Mouse (Mus musculus) testis, adult 2 months (tissue): ENCODE results near the gene Wbp11. TPM values are rescaled to one million over a fixed set of nuclear protein-coding genes. Genes with fewer than 3 reads are reported as not detected.
A peak's percentile ranks its signal among the peaks of the same experiment; 100 is the strongest.

Experiments used
- H3K27ac ChIP-seq: fragments of 200-500 bp; 2 replicates; pipeline ENCODE4 v1.5.1; 2012; ENCODE audit warnings: low read depth, low read length; ENCODE audit not compliant: control insufficient read depth, insufficient read depth
- H3K27me3 ChIP-seq: fragments of 200-500 bp; 2 replicates; pipeline ENCODE4 v1.6.1; 2012; ENCODE audit warnings: mild to moderate bottlenecking, low read length, moderate library complexity; ENCODE audit not compliant: control insufficient read depth, insufficient read depth
- H3K36me3 ChIP-seq: fragments of 200-500 bp; 2 replicates; pipeline ENCODE4 v1.6.1; 2012; ENCODE audit warnings: mild to moderate bottlenecking, low read length; ENCODE audit not compliant: control insufficient read depth, insufficient read depth
- H3K4me1 ChIP-seq: fragments of 200-500 bp; 2 replicates; pipeline ENCODE4 v1.6.1; 2012; ENCODE audit warnings: low read length; ENCODE audit not compliant: control insufficient read depth, insufficient read depth
- H3K4me3 ChIP-seq: fragments of 200-500 bp; 2 replicates; pipeline ENCODE4 v1.5.1; 2012; ENCODE audit warnings: low read depth, mild to moderate bottlenecking, low read length, moderate library complexity, mixed read lengths; ENCODE audit not compliant: control insufficient read depth
- CTCF ChIP-seq: fragments of 200-500 bp; IDR thresholded peaks from 2 replicates; pipeline ENCODE4 v1.5.1; 2012; ENCODE audit warnings: low read depth, mild to moderate bottlenecking, inconsistent platforms, low read length, moderate library complexity; ENCODE audit not compliant: control insufficient read depth, insufficient read depth, insufficient replicate concordance
- POLR2A ChIP-seq: fragments of 200-500 bp; IDR thresholded peaks from 2 replicates; pipeline ENCODE4 v1.6.1; 2012; ENCODE audit warnings: low read depth, mild to moderate bottlenecking, inconsistent platforms, low read length, moderate library complexity; ENCODE audit not compliant: control insufficient read depth
- polyA plus RNA-seq: library from polyadenylated mRNA; depleted of rRNA; stranded (reverse); fragments of >200 nt; gene quantifications from 2 replicates; pipeline ENCODE4 v1.2.3, GENCODE M21; 2012

The Wbp11 gene
- polyA plus RNA-seq, 1 experiment = 252 TPM

DNA sequence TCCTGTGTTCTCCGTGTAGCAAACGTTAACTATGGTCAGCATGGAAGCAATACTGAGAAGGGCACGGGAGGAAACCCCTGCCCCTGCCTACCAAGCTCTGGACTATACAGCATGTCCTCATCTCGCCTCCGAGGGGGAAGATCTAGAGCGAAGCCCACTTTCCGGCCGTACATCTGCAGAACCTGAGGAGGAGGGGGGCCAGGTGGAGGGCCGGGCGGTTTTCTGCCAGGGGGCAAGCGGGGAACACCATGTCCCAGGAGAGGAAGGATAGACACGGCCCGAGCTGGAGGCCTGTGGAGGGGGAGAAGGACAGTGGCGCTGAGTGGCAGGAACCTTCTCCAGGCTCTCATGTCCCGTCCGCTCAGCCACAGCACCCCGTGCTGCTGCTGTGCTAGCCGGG lies 6.9 kb downstream of the Wbp11 start:
- Histone ChIP-seq H3K27me3 (no peaks in the 10 kb centered on the region), H3K27ac (no peak overlapping the region), H3K4me3 (no peak overlapping the region), H3K36me3 (peaks cover 11% of the 10 kb centered on the region), H3K4me1 (no peaks in the 10 kb centered on the region; the same call in 1 of the 2 replicates)
- TF ChIP-seq CTCF (no peak), POLR2A (no peak)

DNA sequence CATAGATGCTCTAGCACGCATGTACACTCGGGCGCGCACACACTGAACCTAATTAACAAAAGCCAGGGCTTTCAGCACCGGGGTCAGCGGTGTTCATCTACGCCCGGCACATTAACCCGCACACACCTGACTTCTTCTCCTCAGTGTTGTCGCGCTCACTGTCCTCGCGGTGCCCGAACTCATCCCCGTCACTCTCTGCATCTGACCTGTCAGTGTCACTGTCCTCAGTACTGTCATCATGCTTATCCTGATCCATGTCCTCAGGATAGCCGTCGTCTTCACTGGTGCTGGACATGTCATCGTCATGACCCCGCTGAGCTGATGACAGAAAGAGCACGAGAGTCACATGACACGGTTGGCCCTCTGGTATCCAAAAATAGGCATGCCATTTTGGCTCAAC lies 7.7 kb downstream of the Wbp11 start:
- H3K4me1 ChIP-seq = no peaks in the 10 kb centered on the region; the same call in 1 of the 2 replicates
- H3K36me3 ChIP-seq = peaks cover 11% of the 10 kb centered on the region
- no peak overlapping the region for H3K27ac ChIP-seq
- H3K27me3 ChIP-seq = no peaks in the 10 kb centered on the region
- no peak overlapping the region for H3K4me3 ChIP-seq
- no peak for TF ChIP-seq POLR2A
- no peak for TF ChIP-seq CTCF

DNA sequence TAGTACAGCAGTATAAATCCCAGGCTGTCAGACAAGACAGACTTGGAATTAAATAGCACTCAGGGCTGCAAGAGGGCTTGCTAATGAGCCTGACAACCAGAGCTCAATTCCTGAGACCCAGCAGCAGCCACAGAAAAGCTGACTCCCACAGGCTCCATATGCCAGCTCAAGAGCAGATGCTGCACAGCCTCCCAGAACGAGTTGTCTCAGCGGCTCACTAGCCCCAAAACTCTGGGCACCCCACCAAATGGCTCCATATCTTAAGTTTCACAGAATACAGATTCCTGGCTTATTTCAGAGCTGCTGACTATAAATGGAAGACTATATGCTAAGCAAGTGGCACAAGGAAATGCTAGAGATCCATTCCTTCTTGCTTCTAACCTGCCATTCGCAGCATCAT lies 10.5 kb downstream of the Wbp11 start:
- Histone ChIP-seq H3K36me3 (peaks cover 6% of the 10 kb centered on the region), H3K27me3 (no peaks in the 10 kb centered on the region), H3K4me3 (no peak overlapping the region), H3K27ac (no peak overlapping the region), H3K4me1 (no peaks in the 10 kb centered on the region; the same call in 1 of the 2 replicates)
- no peak for TF ChIP-seq CTCF
- TF ChIP-seq POLR2A = no peak

DNA sequence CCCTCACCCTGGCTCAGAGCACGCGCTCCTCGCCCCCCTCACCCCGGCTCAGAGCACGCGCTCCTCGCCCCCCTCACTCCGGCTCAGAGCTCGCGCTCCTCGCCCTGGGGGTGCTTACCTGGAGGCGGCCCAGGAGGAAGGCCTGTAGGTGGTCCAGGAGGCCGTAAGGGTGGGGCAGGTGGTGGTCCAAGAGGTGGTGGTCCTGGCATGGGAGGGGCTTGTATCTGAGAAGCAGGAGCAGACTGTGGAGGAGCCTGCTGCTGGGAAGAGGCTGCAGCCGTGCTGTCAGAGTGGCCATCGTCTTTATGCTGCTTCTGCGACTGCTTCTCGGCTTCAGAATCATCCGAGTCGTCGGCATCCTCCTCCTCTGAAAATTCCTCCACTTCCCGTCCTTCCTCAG lies 11.2 kb downstream of the Wbp11 start:
- no peaks in the 10 kb centered on the region; the same call in 1 of the 2 replicates for H3K4me1 ChIP-seq
- TF ChIP-seq CTCF (no peak), POLR2A (no peak)
- H3K36me3 ChIP-seq = peaks cover 6% of the 10 kb centered on the region
- H3K27ac ChIP-seq = no peak overlapping the region
- H3K27me3 ChIP-seq = no peaks in the 10 kb centered on the region
- H3K4me3 ChIP-seq = peak overlapping the region; percentile 10

DNA sequence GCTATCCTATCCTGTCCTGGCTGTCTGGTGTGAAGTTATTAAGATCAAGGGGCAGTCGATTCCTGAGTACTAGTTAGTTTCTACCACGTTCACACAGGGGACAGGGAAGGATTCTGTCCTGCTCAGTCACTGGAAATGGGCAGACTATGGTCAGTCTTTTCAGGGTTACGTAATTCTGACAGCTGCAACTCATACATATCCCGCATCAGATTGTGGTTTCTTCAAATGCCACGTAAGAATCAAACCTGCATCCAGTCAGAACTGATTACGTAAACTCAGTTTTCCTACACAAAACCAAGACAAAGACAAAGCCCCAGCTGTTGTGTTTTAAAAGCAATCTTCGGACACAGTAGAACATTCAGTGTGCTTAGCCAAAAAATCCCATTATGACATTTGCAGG lies 12.7 kb downstream of the Wbp11 start:
- TF ChIP-seq CTCF (no peak), POLR2A (no peak)
- no peak overlapping the region; the same call in 1 of the 2 replicates for H3K27ac ChIP-seq
- H3K4me3 ChIP-seq = no peak overlapping the region
- H3K36me3 ChIP-seq = peaks cover 4% of the 10 kb centered on the region
- no peaks in the 10 kb centered on the region for H3K27me3 ChIP-seq
- no peaks in the 10 kb centered on the region; the same call in 1 of the 2 replicates for H3K4me1 ChIP-seq

DNA sequence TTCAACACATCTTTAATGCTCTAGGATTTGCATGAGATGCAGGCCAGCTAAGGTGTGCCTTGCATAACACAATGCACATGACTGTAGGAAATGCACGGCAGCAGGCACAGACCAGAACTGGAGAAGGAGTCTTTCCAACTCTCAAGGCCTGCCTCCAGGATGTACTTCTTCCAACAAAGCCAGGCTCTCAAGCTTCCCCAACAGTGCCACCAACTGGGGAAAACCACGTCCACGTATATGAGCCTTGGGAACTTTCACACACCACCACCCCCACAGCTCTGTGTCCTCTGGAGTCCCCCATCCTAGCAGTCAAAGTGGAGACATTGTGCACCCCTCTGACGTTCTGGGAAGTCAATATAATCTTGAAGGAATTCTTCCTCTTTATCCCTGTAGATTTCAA lies 14.9 kb downstream of the Wbp11 start:
- Histone ChIP-seq H3K27me3 (no peaks in the 10 kb centered on the region), H3K4me3 (no peak overlapping the region), H3K4me1 (peaks cover 3% of the 10 kb centered on the region), H3K27ac (no peak overlapping the region), H3K36me3 (no peaks in the 10 kb centered on the region; the same call in 1 of the 2 replicates)
- no peak for TF ChIP-seq CTCF
- no peak for TF ChIP-seq POLR2A

DNA sequence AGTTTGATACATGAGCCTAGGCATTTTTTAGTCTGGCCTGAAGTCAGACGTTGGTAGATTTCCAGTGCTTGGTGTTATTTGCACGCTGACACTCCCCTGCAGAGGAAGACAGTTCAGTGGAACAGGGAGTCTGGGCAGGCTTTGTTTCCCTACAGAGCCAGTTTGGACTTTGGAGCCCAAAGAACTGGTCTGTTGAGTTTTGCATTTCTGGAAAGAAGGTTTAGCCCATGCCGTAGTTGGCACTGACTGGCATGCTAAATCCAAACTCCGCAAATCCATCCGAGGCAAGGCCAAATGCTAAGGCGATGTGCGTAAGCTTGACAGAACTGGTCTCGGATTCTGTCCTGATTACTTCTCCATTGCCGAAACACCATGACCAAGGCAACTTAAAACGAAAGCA lies 16.8 kb downstream of the Wbp11 start:
- Histone ChIP-seq H3K36me3 (no peaks in the 10 kb centered on the region; the same call in 1 of the 2 replicates), H3K4me3 (no peak overlapping the region), H3K27ac (no peak overlapping the region), H3K27me3 (no peaks in the 10 kb centered on the region), H3K4me1 (peaks cover 10% of the 10 kb centered on the region)
- no peak for TF ChIP-seq CTCF
- no peak for TF ChIP-seq POLR2A

DNA sequence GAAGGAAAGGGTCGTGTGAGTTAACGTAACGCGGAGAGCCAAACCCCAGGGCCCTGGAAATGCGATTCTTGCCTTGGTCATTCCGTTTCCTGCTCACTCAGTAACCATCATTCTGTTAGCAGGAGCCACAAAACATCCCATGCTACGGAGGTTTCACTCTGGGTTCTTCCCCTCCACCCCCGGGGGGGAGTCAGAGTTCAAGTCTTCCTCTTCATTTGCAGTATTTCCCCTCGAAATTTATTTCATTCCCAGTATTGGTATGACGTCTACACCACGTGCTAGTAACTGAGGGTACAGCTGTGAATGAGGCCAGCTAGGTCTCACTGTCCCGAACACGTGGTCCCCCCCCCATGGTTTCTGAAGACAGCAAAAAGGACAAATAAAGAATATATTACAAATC lies 18.4 kb downstream of the Wbp11 start:
- no peak for TF ChIP-seq CTCF
- TF ChIP-seq POLR2A = no peak

More for the DNA sequence above, 18.4 kb downstream of the Wbp11 start:
- peaks cover 10% of the 10 kb centered on the region for H3K4me1 ChIP-seq
- no peak overlapping the region for H3K27ac ChIP-seq
- no peaks in the 10 kb centered on the region for H3K27me3 ChIP-seq
- no peak overlapping the region; the same call in none of the 2 replicates for H3K4me3 ChIP-seq
- no peaks in the 10 kb centered on the region for H3K36me3 ChIP-seq
